Mouse (Mus musculus) liver, embryonic 11.5 days (tissue): ENCODE measurements around the gene Gm4756. TPM values are rescaled to one million over a fixed set of nuclear protein-coding genes. Genes with fewer than 3 reads are reported as not detected.
A peak's percentile ranks its signal among the peaks of the same experiment; 100 is the strongest.

Source experiments
- ATAC-seq: fragments of 200-750 bp; cut with Nextera tagmentation; replicated peaks from 2 replicates; pipeline ENCODE4 v1.8.0; 2017; ENCODE audit warnings: moderate number of reproducible peaks, mild to moderate bottlenecking, moderate TSS enrichment, moderate library complexity; ENCODE audit not compliant: low FRiP score
- DNase-seq: peaks from one replicate; pipeline ENCODE4 v3.0.0-alpha.2; 2017; ENCODE audit warnings: low spot score
- H3K27ac ChIP-seq: fragments of 300-500 bp; sonication (generic); 2 replicates; pipeline ENCODE4 v1.5.1; 2014; ENCODE audit warnings: mild to moderate bottlenecking, low read depth, low read length, control low read depth
- H3K27me3 ChIP-seq: fragments of 300-500 bp; sonication (generic); replicated peaks from 2 replicates; pipeline ENCODE4 v1.6.1; 2014; ENCODE audit warnings: low read length, mixed read lengths; ENCODE audit not compliant: control insufficient read depth, insufficient read depth
- H3K36me3 ChIP-seq: fragments of 300-500 bp; sonication (generic); 2 replicates; pipeline ENCODE4 v1.6.1; 2014; ENCODE audit warnings: mild to moderate bottlenecking, low read length, moderate library complexity, mixed read lengths; ENCODE audit not compliant: control insufficient read depth, insufficient read depth
- H3K4me1 ChIP-seq: fragments of 300-500 bp; sonication (generic); replicated peaks from 2 replicates; pipeline ENCODE4 v1.6.1; 2014; ENCODE audit warnings: low read length, mixed read lengths; ENCODE audit not compliant: control insufficient read depth, insufficient read depth
- H3K4me2 ChIP-seq: fragments of 300-500 bp; sonication (generic); 2 replicates; pipeline ENCODE4 v1.6.1; 2014; ENCODE audit warnings: mild to moderate bottlenecking, control low read depth, moderate library complexity
- H3K4me3 ChIP-seq: fragments of 300-500 bp; sonication (generic); 2 replicates; pipeline ENCODE4 v1.5.1; 2014; ENCODE audit warnings: low read depth, low read length, control low read depth
- H3K9ac ChIP-seq: fragments of 300-500 bp; sonication (generic); 2 replicates; pipeline ENCODE4 v1.6.1; 2014; ENCODE audit warnings: low read depth, low read length, control low read depth
- H3K9me3 ChIP-seq: fragments of 300-500 bp; sonication (generic); 2 replicates; pipeline ENCODE4 v1.6.1; 2016; ENCODE audit warnings: low read length, inconsistent platforms, mixed read lengths; ENCODE audit not compliant: control insufficient read depth
- WGBS: fragments of 180-500 bp; shearing (Covaris S2); extraction: QIAGEN DNeasy Blood & Tissue Kit; methylation state at CpG from one replicate; pipeline ENCODE4 v1.1.7; 2014; 5-methylcytosine and 5-hydroxymethylcytosine counted together
- polyA plus RNA-seq: library from polyadenylated mRNA; unstranded; fragments of >200 nt; fragmentation: Nextera tagmentation; extraction: Ambion mirVana; gene quantifications from 2 replicates; pipeline ENCODE4 v1.2.1, GENCODE M21; 2014

Gene Gm4756
- polyA plus RNA-seq, 1 experiment from 2014 or later = not detected

- H3K9me3 ChIP-seq = no peaks in the 10 kb centered on the region
These were observed 16.6 kb upstream of the Gm4756 start for GRCm38 (mm10) chr12:72666015-72666414.

GRCm38 (mm10) chr12:72664735-72665337, 15.4 kb upstream of the Gm4756 start, which contains the start of gene Dhrs7:
Gene Dhrs7 (minus strand): TSS chr12:72664909.
- ATAC-seq = peak; percentile 94

More at GRCm38 (mm10) chr12:72666015-72666414, 16.6 kb upstream of the Gm4756 start:
- Histone ChIP-seq H3K27me3 (no peaks in the 10 kb centered on the region), H3K4me2 (no peak overlapping the region), H3K9ac (no peak overlapping the region), H3K27ac (no peak overlapping the region), H3K36me3 (no peaks in the 10 kb centered on the region), H3K4me1 (peaks cover 4% of the 10 kb centered on the region; the same call in 1 of the 2 replicates), H3K4me3 (no peak overlapping the region)
- 89% methylated on average over 5 of the region's 5 CpGs for WGBS
- ATAC-seq (no peak), DNase-seq (no peak)

GRCm38 (mm10) chr12:72664020-72664734, 14.7 kb upstream of the Gm4756 start:
- H3K9ac ChIP-seq = peak overlapping the region; percentile 66
- no peaks in the 10 kb centered on the region for H3K9me3 ChIP-seq
- H3K4me2 ChIP-seq = peak overlapping the region; percentile 97
- H3K27ac ChIP-seq = no peak overlapping the region
- ATAC-seq (peak; percentile 35), DNase-seq (peak; percentile 37)
- peaks cover 4% of the 10 kb centered on the region; the same call in 1 of the 2 replicates for H3K4me1 ChIP-seq
- H3K36me3 ChIP-seq = no peaks in the 10 kb centered on the region
- no peaks in the 10 kb centered on the region for H3K27me3 ChIP-seq
- H3K4me3 ChIP-seq = peak overlapping the region; percentile 66
- 14% methylated on average over 28 of the region's 28 CpGs for WGBS

More at GRCm38 (mm10) chr12:72664735-72665337, 15.4 kb upstream of the Gm4756 start, which contains the start of gene Dhrs7:
- DNase-seq = peak; percentile 82
- Histone ChIP-seq H3K9ac (peak within 1 kb of the TSS; percentile 66), H3K9me3 (no peaks in the 10 kb centered on the region), H3K4me2 (peak within 1 kb of the TSS; percentile 97), H3K4me1 (peaks cover 4% of the 10 kb centered on the region; the same call in 1 of the 2 replicates), H3K4me3 (peak within 1 kb of the TSS; percentile 66), H3K36me3 (no peaks in the 10 kb centered on the region), H3K27me3 (no peaks in the 10 kb centered on the region), H3K27ac (0 out of 2 replicates have a peak within 1 kb of the TSS, but pooled peaks have one; percentile 11)
- WGBS = 1% methylated on average over 33 of the region's 33 CpGs

GRCm38 (mm10) chr12:72655775-72656174, 6.3 kb upstream of the Gm4756 start:
- no peak overlapping the region for H3K27ac ChIP-seq
- no peaks in the 10 kb centered on the region for H3K36me3 ChIP-seq
- no peak overlapping the region for H3K9ac ChIP-seq
- no peaks in the 10 kb centered on the region for H3K9me3 ChIP-seq
- H3K27me3 ChIP-seq = no peaks in the 10 kb centered on the region
- no peak overlapping the region for H3K4me2 ChIP-seq
- 83% methylated on average over 16 of the region's 16 CpGs for WGBS
- DNase-seq = no peak
- no peaks in the 10 kb centered on the region for H3K4me1 ChIP-seq
- H3K4me3 ChIP-seq = no peak overlapping the region
- ATAC-seq = no peak

DNA sequence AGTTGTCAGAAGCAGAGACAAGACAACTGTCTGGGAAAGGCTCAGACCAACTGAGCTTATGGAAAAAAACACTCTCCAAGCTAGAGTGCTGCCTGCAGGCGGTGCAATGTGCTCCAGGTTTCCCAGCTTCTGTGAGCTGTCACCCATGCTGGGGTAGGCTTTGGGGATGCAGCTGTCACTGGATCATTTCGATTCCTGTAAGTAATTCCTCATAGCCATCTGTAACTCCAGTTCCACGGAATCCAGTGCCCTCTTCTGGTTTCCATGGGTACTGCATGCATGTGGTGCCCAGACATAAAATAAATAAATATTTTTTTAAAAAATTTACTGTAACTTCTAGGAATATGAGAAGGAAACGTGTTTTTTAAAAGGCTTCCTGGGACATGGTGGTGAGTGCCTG, 5.2 kb upstream of the Gm4756 start:
- H3K4me1 ChIP-seq = no peaks in the 10 kb centered on the region
- no peaks in the 10 kb centered on the region for H3K36me3 ChIP-seq
- no peaks in the 10 kb centered on the region for H3K27me3 ChIP-seq
- ATAC-seq (no peak), DNase-seq (no peak)
- H3K4me3 ChIP-seq = no peak overlapping the region
- H3K9me3 ChIP-seq = no peaks in the 10 kb centered on the region
- no peak overlapping the region for H3K27ac ChIP-seq
- no peak overlapping the region for H3K4me2 ChIP-seq
- no peak overlapping the region for H3K9ac ChIP-seq
- WGBS = 30% methylated on average over 4 of the region's 4 CpGs

- DNase-seq = no peak
- no peak overlapping the region for H3K27ac ChIP-seq
- H3K9me3 ChIP-seq = no peaks in the 10 kb centered on the region
- no peak for ATAC-seq
- no peaks in the 10 kb centered on the region for H3K4me1 ChIP-seq
- WGBS = 90% methylated on average over 14 of the region's 14 CpGs
- H3K9ac ChIP-seq = no peak overlapping the region
- no peaks in the 10 kb centered on the region for H3K36me3 ChIP-seq
- H3K4me2 ChIP-seq = no peak overlapping the region
- H3K4me3 ChIP-seq = no peak overlapping the region
- no peaks in the 10 kb centered on the region for H3K27me3 ChIP-seq
These were observed 540 bp downstream of the Gm4756 start for GRCm38 (mm10) chr12:72648921-72649320.

GRCm38 (mm10) chr12:72638025-72638424, 11.4 kb downstream of the Gm4756 start:
- H3K9me3 ChIP-seq = no peaks in the 10 kb centered on the region
- H3K9ac ChIP-seq = no peak overlapping the region
- H3K36me3 ChIP-seq = no peaks in the 10 kb centered on the region
- no peaks in the 10 kb centered on the region for H3K27me3 ChIP-seq
- H3K4me3 ChIP-seq = no peak overlapping the region
- ATAC-seq (no peak), DNase-seq (no peak)
- no peak overlapping the region for H3K27ac ChIP-seq
- H3K4me2 ChIP-seq = no peak overlapping the region
- no peaks in the 10 kb centered on the region for H3K4me1 ChIP-seq
- 67% methylated on average over 3 of the region's 3 CpGs for WGBS

DNA sequence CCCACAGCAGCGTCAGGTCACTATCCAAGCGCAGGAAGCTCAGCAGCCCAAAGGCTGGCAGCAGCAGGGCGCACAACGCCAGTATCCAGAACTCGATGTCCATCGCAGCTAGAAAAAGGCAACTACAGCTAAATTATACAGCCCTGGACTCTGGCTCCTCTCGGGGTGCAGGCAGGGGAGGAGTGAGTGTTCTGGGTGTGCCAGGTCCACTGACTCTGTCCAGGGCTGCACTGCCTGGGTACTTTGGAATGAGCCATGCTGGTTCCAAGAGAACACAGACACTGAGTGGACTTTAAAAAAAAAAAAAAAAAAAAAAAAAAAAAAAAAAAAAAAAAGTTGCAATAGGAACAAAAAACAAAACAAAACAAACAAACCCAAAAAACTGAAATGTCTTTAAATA, 20.7 kb downstream of the Gm4756 start:
- no peaks in the 10 kb centered on the region for H3K36me3 ChIP-seq
- ATAC-seq = no peak
- H3K4me1 ChIP-seq = no peaks in the 10 kb centered on the region
- H3K27ac ChIP-seq = no peak overlapping the region
- no peak overlapping the region for H3K9ac ChIP-seq
- no peaks in the 10 kb centered on the region for H3K9me3 ChIP-seq
- no peak overlapping the region for H3K4me3 ChIP-seq
- 86% methylated on average over 7 of the region's 7 CpGs for WGBS
- no peak for DNase-seq
- no peaks in the 10 kb centered on the region for H3K27me3 ChIP-seq
- H3K4me2 ChIP-seq = no peak overlapping the region
